Mouse (Mus musculus): ENCODE measurements around the gene S100a2. TPM values are rescaled to one million over a fixed set of nuclear protein-coding genes. Genes with fewer than 3 reads are reported as not detected.
A peak's percentile ranks its signal among the peaks of the same experiment; 100 is the strongest.

S100a2 gene
- total RNA-seq, 4 experiments from 2014 or later = not detected

- no peak for DNase-seq
Observed at GRCm38 (mm10) chr3:90615911-90616310, 25.9 kb downstream of the S100a2 start.

GRCm38 (mm10) chr3:90617586-90617985 lies 27.5 kb downstream of the S100a2 start:
- no peak for DNase-seq

DNA sequence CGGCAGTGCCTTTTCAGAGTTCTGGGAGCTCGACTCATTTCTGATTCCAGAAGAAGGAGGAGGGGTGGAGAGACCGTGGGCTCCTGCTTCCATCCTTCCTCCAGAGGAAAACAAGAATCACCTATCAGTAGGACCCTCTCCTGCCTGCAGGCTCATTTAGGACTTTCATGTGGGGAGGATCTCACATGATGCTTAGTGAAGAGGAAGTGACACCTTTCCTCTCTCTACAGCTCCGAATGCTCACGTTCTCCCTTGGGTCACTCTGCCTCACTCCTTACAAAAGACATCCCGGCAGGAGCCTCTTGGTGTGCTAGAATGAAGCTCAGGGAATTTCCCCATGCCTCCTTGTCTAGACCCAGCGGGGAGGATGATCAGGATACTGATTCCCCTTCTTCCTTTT lies 31.5 kb downstream of the S100a2 start:
- DNase-seq = no peak

DNA sequence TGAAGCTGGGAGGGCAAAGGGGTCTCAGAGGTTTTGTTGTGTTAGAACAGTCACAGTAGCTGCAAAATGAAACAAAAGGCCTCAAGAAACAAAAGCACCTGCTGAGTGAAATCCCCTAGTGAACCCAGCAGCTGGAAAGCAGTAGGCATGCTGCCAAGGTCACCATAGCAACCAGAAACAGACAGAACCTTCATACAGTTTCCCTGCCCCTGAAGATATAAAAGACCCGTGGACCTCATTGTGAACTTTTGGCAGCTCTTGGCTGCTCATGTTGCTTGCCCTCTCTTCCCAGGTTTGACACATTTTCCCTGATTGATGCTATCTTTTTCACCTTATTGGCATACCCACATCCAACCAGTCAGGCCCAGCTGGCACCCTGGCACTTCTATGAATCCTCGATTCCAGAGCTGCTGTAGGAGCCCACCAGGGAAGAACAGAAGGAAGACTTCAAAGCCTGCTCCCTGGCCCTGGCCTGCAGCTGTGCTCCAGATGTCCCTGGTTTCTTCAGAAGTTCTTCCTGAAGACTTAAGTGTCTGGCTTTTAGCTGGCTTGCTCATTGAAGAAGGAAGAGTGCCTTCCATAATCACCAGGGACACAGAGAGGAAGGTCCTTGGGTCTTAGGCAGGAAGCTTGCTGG lies 33.5 kb downstream of the S100a2 start:
- DNase-seq = peak; percentile 53

DNA sequence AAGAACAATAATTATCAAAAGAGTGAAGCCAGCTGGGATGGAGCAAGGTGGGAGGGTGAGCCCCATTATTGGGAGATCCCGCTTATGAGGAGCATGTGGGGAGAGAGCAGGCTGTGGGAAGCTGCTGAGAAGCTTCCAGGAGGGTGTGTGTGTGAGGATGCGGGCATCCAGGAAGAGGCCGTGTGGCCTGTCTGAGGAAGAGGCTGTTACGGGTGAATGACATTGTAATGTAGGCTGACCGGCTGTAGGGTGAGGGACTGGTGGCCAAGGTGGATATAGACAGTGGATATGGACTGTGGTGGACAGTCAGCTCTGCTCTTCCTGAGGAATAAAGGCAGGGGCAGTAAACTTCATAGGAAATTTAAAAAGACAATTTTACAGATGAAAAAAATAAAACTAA lies 35.4 kb downstream of the S100a2 start:
- DNase-seq = no peak

DNA sequence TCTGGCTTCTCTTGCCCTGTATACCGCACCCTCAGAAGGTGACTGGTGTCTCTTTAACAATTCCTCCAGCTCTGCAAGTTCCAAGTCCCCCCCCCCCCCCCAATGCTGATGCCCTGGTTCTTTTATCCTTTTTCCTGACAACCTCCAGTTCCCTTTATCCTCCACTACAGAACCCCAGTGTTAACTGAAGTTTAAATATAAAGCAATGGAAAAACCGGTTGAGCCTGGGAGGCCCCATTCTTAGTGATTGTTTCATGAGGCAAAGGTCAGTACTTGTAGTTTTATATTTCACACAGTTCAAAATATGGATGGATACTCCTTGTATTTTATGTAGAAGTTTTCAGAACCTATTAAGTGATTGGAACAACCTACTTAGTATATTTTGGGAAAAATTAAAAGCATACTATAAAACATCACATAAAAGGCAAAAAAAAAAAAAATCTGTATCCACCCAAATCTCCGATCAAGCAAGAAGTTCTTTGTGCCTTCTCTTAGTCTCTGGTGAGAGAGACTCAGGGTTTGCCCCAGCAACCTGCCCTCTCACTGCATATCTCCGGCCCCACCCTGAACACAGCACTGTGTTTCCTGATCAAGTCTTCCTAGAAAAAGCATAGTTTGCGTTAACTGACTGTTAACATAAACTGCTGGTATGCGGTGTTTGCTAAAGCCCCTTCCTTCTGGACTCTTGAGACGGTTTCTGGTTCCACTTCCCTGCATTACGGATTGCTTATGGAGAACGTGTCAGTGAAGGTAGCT lies 36.4 kb downstream of the S100a2 start:
- no peak for DNase-seq

DNA sequence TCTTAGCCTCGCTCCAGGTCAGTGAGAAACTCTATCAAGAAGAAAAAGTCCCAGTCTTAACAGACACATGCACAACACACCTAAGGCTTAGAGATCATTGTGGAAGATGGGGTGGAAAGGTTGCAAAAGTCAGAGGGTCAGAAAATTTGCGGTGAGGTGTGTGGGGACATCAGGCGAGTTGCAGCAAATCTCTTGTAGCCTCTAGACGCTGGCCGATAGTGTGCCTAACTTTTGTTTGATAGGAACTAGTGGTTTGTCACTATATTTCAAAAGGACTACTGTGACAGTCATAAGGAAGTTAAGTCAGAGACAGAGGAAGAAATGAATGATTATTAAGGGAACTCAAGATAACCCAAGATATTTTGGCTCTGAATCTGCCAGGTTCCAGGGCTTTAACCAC lies 37.3 kb downstream of the S100a2 start:
- no peak for DNase-seq

DNA sequence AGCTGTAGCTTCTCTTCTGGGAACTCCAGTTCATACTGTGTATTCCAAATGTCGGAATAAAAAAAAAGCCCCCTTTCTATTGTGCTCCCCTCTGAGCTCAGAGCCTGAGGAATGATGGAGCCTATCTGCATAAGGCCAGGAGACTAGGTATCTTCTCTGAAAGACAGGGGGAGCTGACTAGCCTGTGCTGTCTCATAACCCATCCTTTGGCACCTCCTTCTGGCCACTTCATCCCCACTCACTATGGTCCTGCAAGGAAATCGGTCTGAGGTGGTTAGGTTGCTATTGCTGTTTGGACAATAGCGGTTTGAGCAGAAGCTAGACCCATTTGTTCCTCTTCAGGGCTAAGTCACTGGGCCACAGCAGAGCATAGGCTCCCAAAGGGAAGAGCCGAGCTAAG lies 37.8 kb downstream of the S100a2 start:
- DNase-seq = no peak

DNA sequence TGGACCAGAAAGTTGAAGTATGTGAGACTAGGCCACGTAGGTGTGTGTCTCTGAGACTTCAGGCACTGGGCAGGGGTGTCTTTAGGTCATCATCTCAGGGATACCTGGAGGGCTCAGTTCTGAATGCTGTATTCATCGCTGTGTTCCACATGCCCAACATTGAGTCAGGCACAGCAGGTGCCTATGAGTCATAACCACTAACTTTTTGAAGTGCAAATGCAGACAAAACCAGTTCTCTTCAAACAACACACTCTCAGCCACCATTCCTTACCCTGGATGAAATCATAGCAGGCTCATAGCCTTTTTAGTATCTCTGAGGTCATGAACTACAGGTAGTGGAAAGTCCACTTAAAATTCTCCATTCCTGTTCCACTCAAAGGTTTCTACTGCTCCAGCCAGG lies 39.3 kb downstream of the S100a2 start:
- DNase-seq = no peak

GRCm38 (mm10) chr3:90631984-90632383 lies 41.9 kb downstream of the S100a2 start:
- no peak for DNase-seq

DNA sequence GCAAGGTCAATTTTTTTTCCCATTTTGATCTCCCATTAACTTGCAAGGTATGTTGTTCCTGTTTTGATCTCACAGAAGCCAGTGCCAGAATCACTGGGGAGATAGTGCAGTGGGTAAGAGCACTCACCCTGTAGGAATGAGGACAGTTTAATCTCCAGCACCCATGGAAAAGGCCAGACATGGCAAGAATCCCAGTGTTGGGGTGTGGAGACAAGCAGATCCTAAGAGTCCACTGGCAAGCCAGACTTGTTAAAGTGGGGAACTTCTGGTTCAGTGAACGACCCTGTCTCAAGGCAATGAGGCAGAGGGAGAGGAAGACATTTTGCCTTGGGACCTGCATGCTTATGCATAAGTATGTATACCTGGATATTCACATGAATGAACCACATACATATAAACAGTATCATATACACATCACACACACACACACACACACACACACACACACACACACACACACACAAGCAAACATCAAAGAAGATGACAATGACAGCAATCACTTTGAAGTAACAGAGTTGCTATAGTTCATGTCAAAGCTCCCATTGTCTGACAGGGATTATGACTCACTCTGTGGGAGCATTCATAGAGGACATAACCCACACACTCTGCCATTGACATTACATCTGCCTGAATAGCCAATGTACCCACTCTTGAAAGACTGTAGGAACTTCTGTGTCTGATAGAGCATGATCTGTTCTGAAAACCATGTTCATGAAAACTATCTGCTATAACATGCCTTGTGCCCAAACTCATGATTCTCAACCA lies 48.6 kb downstream of the S100a2 start:
- no peak for DNase-seq

DNA sequence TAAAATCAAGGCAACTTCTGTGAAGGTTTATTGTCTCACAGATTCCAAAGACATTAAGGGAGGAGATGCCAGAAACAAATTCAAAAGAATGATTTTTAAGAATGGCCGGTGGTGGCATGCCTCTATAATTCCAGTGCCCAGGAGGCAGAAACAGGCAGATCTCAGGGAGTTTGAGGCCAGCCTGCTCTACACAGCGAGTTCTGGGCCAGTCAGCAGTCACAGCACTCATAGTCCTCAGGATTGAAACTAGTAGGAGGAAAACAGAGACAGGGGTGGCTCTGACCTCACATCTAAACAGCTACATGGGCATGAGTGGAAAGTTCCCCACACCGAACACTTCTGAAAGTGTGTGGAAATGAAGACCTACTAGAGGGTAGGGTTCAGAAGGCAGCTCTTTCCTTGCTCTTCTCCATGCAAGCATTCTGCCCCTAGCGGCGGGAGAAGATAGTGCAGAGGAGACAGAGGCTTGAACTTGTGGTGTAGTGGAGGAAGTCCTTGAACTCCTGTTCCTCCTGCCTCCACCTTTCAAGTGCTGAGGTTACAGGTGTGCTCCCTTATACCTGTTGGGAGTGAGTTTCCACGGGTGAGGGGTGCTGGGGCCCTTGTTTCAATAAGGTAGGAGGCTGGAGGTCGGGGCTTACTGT lies 49.6 kb downstream of the S100a2 start:
- no peak for DNase-seq

- DNase-seq = no peak
Observed at GRCm38 (mm10) chr3:90640981-90641380, 50.9 kb downstream of the S100a2 start.

Other genes starting within 250 kb of the S100a2 start
- 100 to 1,000 TPM; 132 to 297 (median 196) TPM for gene Slc27a3, start 200.3 kb upstream of the S100a2 start, total RNA-seq (2022)
- gene Ints3, start 156.6 kb upstream of the S100a2 start, total RNA-seq (2022) = 100 to 1,000 TPM; 107 to 119 (median 110) TPM
- gene Npr1, start 124.4 kb upstream of the S100a2 start, total RNA-seq (2022) = 100 to 1,000 TPM; 316 to 460 (median 368) TPM
- 10 to 100 TPM; 58.9 to 75.2 (median 67.3) TPM for gene Ilf2, start 114.1 kb upstream of the S100a2 start, total RNA-seq (2022)
- gene Snapin, start 99.2 kb upstream of the S100a2 start, total RNA-seq (2022) = 100 to 1,000 TPM in 1 of 4 experiments, 10 to 100 TPM in 3; 73.3 to 105 (median 83.4) TPM
- 100 to 1,000 TPM; 114 to 130 (median 125) TPM for gene Chtop, start 80.7 kb upstream of the S100a2 start, total RNA-seq (2022)
- gene S100a1, start 75.9 kb upstream of the S100a2 start, total RNA-seq (2022) = 100 to 1,000 TPM in 2 of 4 experiments, 10 to 100 TPM in 2; 80.7 to 112 (median 94.7) TPM
- 10 to 100 TPM; 21.7 to 26.9 (median 23.4) TPM for gene S100a13, start 75.8 kb upstream of the S100a2 start, total RNA-seq (2022)
- gene S100a14, start 63.4 kb upstream of the S100a2 start, total RNA-seq (2022) = 1 to 10 TPM in 2 of 4 experiments, under 1 TPM in 1, not detected in 1; 0.42 to 1.5 (median 1.2) TPM
- 10 to 100 TPM; 39.0 to 54.8 (median 50.2) TPM for gene S100a16, start 53.0 kb upstream of the S100a2 start, total RNA-seq (2022)
- gene S100a3, start 29.7 kb upstream of the S100a2 start, total RNA-seq (2022) = not detected
- gene Gm42674, start 11.7 kb downstream of the S100a2 start, total RNA-seq (2022) = not detected
- 10 to 100 TPM in 2 of 4 experiments, 1 to 10 TPM in 2; 7.5 to 22.9 (median 12.5) TPM for gene S100a4, start 13.5 kb downstream of the S100a2 start, total RNA-seq (2022)
- not detected for gene S100a5, start 18.3 kb downstream of the S100a2 start, total RNA-seq (2022)
- gene S100a6, start 22.6 kb downstream of the S100a2 start, total RNA-seq (2022) = 10 to 100 TPM; 57.0 to 92.3 (median 67.2) TPM
- under 1 TPM in 1 of 4 experiments, not detected in 3; 0.28 TPM for gene S100a7a, start 63.8 kb downstream of the S100a2 start, total RNA-seq (2022)
- gene S100a8, start 78.7 kb downstream of the S100a2 start, total RNA-seq (2022) = 1 to 10 TPM in 3 of 4 experiments, under 1 TPM in 1; 0.58 to 2.3 (median 1.2) TPM
- gene S100a9, start 105.5 kb downstream of the S100a2 start, total RNA-seq (2022) = 1 to 10 TPM in 1 of 4 experiments, under 1 TPM in 1, not detected in 2; 0.55 to 1.2 TPM
- gene Pglyrp4, start 136.7 kb downstream of the S100a2 start, total RNA-seq (2022) = not detected
- gene Gm5849, start 187.6 kb downstream of the S100a2 start, total RNA-seq (2022) = not detected